Mouse (Mus musculus) liver, adult 2 months (tissue): ENCODE data around the gene Fhit.

Source experiments
- CTCF ChIP-seq: fragments of 200-500 bp; IDR thresholded peaks from 2 replicates; pipeline ENCODE4 v1.5.1; 2011; ENCODE audit warnings: low read depth, low read length, control low read depth
- POLR2A ChIP-seq: fragments of 200-500 bp; IDR thresholded peaks from 2 replicates; pipeline ENCODE4 v1.6.1; 2011; ENCODE audit warnings: low read length, control low read depth; ENCODE audit not compliant: insufficient read depth; ENCODE audit errors: extremely low read depth

GRCm38 (mm10) chr14:10289043-10289442 lies 872.8 kb downstream of the Fhit start:
- TF ChIP-seq CTCF (no peak), POLR2A (no peak)
